Mouse (Mus musculus) skeletal muscle tissue, postnatal 0 days (tissue): ENCODE results near the gene Park7. TPM values are rescaled to one million over a fixed set of nuclear protein-coding genes. Genes with fewer than 3 reads are reported as not detected.

ENCODE experiments used
- polyA plus RNA-seq: library from polyadenylated mRNA; unstranded; fragments of >200 nt; fragmentation: Nextera tagmentation; extraction: Ambion mirVana; gene quantifications from 2 replicates; pipeline ENCODE4 v1.2.1, GENCODE M21; 2015

The Park7 gene
- polyA plus RNA-seq = 354 and 366 TPM in 2 replicates

GRCm38 (mm10) chr4:150914290-150914733 is at the start of gene Park7, which contains the start of gene Tnfrsf9:
Gene Park7, minus strand, starts transcription at chr4:150914437.
Gene Tnfrsf9, plus strand, starts transcription at chr4:150914562.

GRCm38 (mm10) chr4:150853680-150854461 is 60.4 kb downstream of the Park7 start, which contains the start of gene Errfi1:
Gene Errfi1, plus strand, starts transcription at chr4:150853919.

Other genes with a start within 250 kb of the Park7 start
- 12.5 and 16.0 TPM in 2 replicates for gene Errfi1, start 60.5 kb downstream of the Park7 start, polyA plus RNA-seq
- 0.47 and 1.4 TPM in 2 replicates for gene Tnfrsf9, start 125 bp upstream of the Park7 start, polyA plus RNA-seq
- gene Uts2, start 82.7 kb upstream of the Park7 start, polyA plus RNA-seq = not detected in 2 replicates
- gene Per3, start 130.2 kb upstream of the Park7 start, polyA plus RNA-seq = 3.9 and 4.2 TPM in 2 replicates
- 75.4 and 89.4 TPM in 2 replicates for gene Vamp3, start 143.5 kb upstream of the Park7 start, polyA plus RNA-seq
- not detected in 2 replicates for gene Gm13090, start 175.1 kb upstream of the Park7 start, polyA plus RNA-seq